Mouse (Mus musculus): ENCODE results near the gene Zdhhc9. TPM values are rescaled to one million over a fixed set of nuclear protein-coding genes. Genes with fewer than 3 reads are reported as not detected.

Gene Zdhhc9
- polyA plus RNA-seq, 1 experiment from 2014 or later, result 3.1 TPM

DNA sequence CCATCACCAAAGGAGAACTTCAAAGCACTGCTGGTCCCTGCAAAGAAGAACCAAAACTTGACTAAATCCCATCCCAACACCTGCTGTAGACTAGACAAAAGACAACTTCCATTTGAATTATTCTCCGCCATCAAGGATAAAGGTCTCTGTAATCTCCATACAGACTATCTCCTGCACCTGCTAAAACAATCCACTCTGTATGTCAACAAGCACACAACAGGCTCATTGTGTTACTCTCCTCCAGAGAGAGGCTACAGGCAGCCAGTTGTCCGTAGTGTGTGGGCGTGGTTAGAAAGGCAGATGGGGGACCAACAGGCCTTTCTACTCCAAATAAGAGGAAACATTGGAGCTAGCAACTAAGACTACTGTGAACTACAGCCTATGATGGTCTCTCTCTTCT lies 10.8 kb downstream of the Zdhhc9 start:
- no peaks in the 10 kb centered on the region for H3K9me3 ChIP-seq (ENCODE audit: control insufficient read depth, low read length)
- H3K9ac ChIP-seq (ENCODE audit: low read depth, low read length), result no peak overlapping the region
- no peaks in the 10 kb centered on the region for H3K36me3 ChIP-seq (ENCODE audit: control insufficient read depth, insufficient read depth, low read length)
- 92% methylated on average over 3 of the region's 3 CpGs for WGBS
- H3K4me1 ChIP-seq (replicated peaks; ENCODE audit: control insufficient read depth, insufficient read depth, low read length), result no peaks in the 10 kb centered on the region; the same call in 1 of the 2 replicates
- DNase-seq (ENCODE audit: low spot score) (no peak), ATAC-seq (replicated peaks; ENCODE audit: low FRiP score) (no peak)
- no peak overlapping the region for H3K4me2 ChIP-seq
- no peak overlapping the region for H3K4me3 ChIP-seq (ENCODE audit: low read depth, low read length)
- H3K27ac ChIP-seq (ENCODE audit: low read depth, low read length), result no peak overlapping the region
- H3K27me3 ChIP-seq (replicated peaks; ENCODE audit: control insufficient read depth, insufficient read depth, low read length), result no peaks in the 10 kb centered on the region

DNA sequence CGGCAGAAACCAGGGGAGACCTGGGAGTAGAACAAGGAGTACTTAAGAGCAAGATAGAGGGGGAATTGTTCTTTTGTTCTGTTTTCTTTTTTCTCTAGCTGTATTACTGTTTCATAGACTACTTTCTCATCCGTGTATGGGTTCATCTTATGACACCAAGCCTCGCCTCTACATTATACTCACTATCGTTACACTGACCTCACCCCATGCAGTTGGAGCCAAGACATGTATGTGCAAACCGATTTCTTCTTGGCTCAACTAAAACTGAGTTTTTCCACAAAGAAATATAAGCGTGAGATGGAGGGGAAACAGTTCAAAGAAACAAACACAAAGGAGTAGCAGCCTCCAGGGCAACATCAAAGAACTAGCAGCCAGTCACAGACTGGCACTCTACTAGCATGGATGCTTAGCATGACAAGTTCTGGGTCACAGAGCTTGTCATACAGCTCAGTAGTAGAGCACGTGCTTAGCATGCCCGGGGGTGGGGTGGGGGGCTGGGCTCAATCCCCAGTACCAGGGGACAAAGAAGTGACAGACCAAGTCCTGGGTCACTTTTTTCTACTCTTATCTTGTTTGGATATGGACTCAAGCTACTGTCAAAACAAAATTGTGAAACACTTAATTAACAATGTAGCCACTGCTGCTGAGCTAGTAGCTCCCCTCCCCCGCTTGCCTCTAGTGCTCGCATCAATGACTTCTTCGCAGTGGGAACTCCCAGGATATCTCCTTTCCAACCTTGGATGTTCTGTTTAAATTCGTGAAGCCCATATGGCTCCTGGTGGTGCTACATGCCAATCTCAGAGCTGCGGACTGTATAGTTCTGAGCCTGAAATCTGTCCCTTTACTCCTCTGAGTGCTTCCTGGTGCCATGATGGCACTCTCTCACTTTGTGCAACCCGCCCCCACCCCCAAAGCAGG lies 15.2 kb downstream of the Zdhhc9 start:
- H3K9me3 ChIP-seq (ENCODE audit: control insufficient read depth, low read length), result no peaks in the 10 kb centered on the region
- no peak overlapping the region for H3K4me2 ChIP-seq
- H3K9ac ChIP-seq (ENCODE audit: low read depth, low read length), result no peak overlapping the region
- H3K4me3 ChIP-seq (ENCODE audit: low read depth, low read length), result no peak overlapping the region
- H3K27ac ChIP-seq (ENCODE audit: low read depth, low read length), result no peak overlapping the region
- 82% methylated on average over 14 of the region's 14 CpGs for WGBS
- DNase-seq (ENCODE audit: low spot score), result no peak
- no peaks in the 10 kb centered on the region for H3K27me3 ChIP-seq (replicated peaks; ENCODE audit: control insufficient read depth, insufficient read depth, low read length)
- H3K4me1 ChIP-seq (replicated peaks; ENCODE audit: control insufficient read depth, insufficient read depth, low read length), result no peaks in the 10 kb centered on the region; the same call in 1 of the 2 replicates
- ATAC-seq (replicated peaks; ENCODE audit: low FRiP score), result no peak
- H3K36me3 ChIP-seq (ENCODE audit: control insufficient read depth, insufficient read depth, low read length), result no peaks in the 10 kb centered on the region; the same call in 1 of the 2 replicates

DNA sequence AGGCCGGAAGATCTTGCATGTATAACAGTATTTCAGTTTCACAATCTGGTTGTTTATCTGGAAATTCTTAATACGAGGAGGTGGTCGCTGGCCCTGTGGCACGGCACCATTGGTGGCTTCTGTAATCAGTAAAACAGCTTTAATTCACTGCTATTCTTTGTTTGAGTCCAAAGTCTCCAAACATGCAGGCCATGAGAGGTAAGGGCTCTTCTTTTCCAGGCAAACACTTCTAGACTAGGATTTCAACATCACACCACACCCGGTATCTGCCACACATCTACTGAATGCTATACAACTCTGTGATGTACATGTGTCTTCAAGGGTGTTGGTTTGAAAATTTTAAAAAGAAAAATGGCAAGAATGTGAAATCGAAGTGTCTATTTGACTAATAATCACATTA lies 17.4 kb downstream of the Zdhhc9 start:
- H3K9me3 ChIP-seq (ENCODE audit: control insufficient read depth, low read length), result no peaks in the 10 kb centered on the region
- no peak for ATAC-seq (replicated peaks; ENCODE audit: low FRiP score)

DNA sequence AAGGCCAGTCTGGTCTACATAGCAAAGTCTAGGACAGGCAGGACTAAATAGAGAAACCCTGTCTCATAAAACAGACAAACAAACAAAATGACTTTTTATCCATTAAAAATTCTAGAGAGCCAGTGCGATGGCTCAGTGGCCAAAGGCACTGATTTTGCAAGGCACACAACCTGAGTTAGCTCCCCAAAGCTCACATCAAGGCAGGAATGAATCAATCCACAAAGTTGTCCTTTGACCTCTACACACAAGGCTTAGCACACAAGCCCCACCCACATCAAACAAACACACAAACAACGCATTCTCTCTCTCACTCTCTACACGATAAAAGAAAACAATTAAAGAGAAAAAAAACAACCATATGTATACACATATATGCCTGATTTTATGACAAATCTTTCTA lies 24.0 kb downstream of the Zdhhc9 start:
- H3K9me3 ChIP-seq (ENCODE audit: control insufficient read depth, low read length), result no peaks in the 10 kb centered on the region
- H3K27me3 ChIP-seq (replicated peaks; ENCODE audit: control insufficient read depth, insufficient read depth, low read length), result no peaks in the 10 kb centered on the region
- 62% methylated on average over 3 of the region's 3 CpGs for WGBS
- H3K9ac ChIP-seq (ENCODE audit: low read depth, low read length), result no peak overlapping the region
- H3K4me3 ChIP-seq (ENCODE audit: low read depth, low read length), result no peak overlapping the region
- no peak for ATAC-seq (replicated peaks; ENCODE audit: low FRiP score)
- no peak for DNase-seq (ENCODE audit: low spot score)
- H3K4me1 ChIP-seq (replicated peaks; ENCODE audit: control insufficient read depth, insufficient read depth, low read length), result no peaks in the 10 kb centered on the region
- H3K4me2 ChIP-seq, result no peak overlapping the region
- no peak overlapping the region for H3K27ac ChIP-seq (ENCODE audit: low read depth, low read length)
- H3K36me3 ChIP-seq (ENCODE audit: control insufficient read depth, insufficient read depth, low read length), result no peaks in the 10 kb centered on the region

More for the DNA sequence above, 17.4 kb downstream of the Zdhhc9 start:
- no peak for DNase-seq (ENCODE audit: low spot score)
- WGBS, result 87% methylated on average over 6 of the region's 6 CpGs
- H3K27ac ChIP-seq (ENCODE audit: low read depth, low read length), result no peak overlapping the region
- H3K9ac ChIP-seq (ENCODE audit: low read depth, low read length), result no peak overlapping the region
- no peak overlapping the region for H3K4me3 ChIP-seq (ENCODE audit: low read depth, low read length)
- no peaks in the 10 kb centered on the region; the same call in 1 of the 2 replicates for H3K4me1 ChIP-seq (replicated peaks; ENCODE audit: control insufficient read depth, insufficient read depth, low read length)
- no peak overlapping the region for H3K4me2 ChIP-seq
- no peaks in the 10 kb centered on the region; the same call in 1 of the 2 replicates for H3K36me3 ChIP-seq (ENCODE audit: control insufficient read depth, insufficient read depth, low read length)
- H3K27me3 ChIP-seq (replicated peaks; ENCODE audit: control insufficient read depth, insufficient read depth, low read length), result no peaks in the 10 kb centered on the region

DNA sequence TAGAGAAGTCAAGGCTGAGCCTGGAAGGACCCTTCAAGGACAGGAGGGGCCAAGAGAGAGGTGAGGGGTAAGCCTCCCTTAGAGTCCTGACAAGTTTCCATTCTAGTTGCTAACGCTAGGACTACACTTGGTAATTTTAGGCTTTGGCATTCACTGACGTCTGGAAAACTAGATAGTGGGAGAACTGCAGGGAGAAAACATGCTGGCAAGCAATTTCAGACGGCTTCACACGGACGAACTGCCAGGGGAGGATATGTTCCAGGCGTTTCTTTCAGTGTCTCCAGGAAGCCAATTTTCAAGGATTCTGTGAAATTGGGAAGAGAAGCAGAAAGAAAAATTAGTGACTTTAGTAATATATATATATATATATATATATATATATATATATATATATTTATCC lies 26.8 kb downstream of the Zdhhc9 start:
- no peak for DNase-seq (ENCODE audit: low spot score)
- 77% methylated on average over 6 of the region's 6 CpGs for WGBS

DNA sequence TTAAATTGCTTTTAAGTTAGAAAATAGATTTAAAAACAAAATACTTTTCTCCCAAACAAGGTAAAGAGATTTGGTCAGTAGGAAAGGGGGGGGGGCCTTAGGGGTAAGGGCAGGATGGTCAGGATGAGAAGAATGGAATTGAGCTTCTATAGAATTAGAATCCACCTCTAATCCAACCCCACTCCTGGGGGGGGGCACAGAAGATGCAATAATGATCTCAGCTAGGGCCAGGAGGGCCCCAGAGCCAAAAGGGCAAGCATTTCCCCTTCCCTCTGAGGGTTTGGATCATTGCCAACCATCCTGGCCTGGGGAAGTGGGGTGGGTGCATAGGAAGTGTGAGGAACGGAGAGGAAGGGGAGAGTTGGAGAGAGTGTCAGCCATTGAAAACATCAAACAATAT lies 38.3 kb downstream of the Zdhhc9 start:
- Histone ChIP-seq H3K27ac (ENCODE audit: low read depth, low read length) (no peak overlapping the region), H3K4me2 (no peak overlapping the region), H3K36me3 (ENCODE audit: control insufficient read depth, insufficient read depth, low read length) (no peaks in the 10 kb centered on the region), H3K9me3 (ENCODE audit: control insufficient read depth, low read length) (no peaks in the 10 kb centered on the region), H3K4me3 (ENCODE audit: low read depth, low read length) (no peak overlapping the region), H3K27me3 (replicated peaks; ENCODE audit: control insufficient read depth, insufficient read depth, low read length) (no peaks in the 10 kb centered on the region), H3K4me1 (replicated peaks; ENCODE audit: control insufficient read depth, insufficient read depth, low read length) (no peaks in the 10 kb centered on the region), H3K9ac (ENCODE audit: low read depth, low read length) (no peak overlapping the region)
- no peak for DNase-seq (ENCODE audit: low spot score)
- no peak for ATAC-seq (replicated peaks; ENCODE audit: low FRiP score)
- WGBS, result 31% methylated on average over 1 of the region's 1 CpGs

More for the DNA sequence above, 26.8 kb downstream of the Zdhhc9 start:
- Histone ChIP-seq H3K27ac (ENCODE audit: low read depth, low read length) (no peak overlapping the region), H3K9me3 (ENCODE audit: control insufficient read depth, low read length) (no peaks in the 10 kb centered on the region), H3K36me3 (ENCODE audit: control insufficient read depth, insufficient read depth, low read length) (no peaks in the 10 kb centered on the region), H3K9ac (ENCODE audit: low read depth, low read length) (no peak overlapping the region), H3K4me3 (ENCODE audit: low read depth, low read length) (no peak overlapping the region), H3K4me1 (replicated peaks; ENCODE audit: control insufficient read depth, insufficient read depth, low read length) (no peaks in the 10 kb centered on the region), H3K4me2 (no peak overlapping the region), H3K27me3 (replicated peaks; ENCODE audit: control insufficient read depth, insufficient read depth, low read length) (no peaks in the 10 kb centered on the region)
- ATAC-seq (replicated peaks; ENCODE audit: low FRiP score), result no peak

DNA sequence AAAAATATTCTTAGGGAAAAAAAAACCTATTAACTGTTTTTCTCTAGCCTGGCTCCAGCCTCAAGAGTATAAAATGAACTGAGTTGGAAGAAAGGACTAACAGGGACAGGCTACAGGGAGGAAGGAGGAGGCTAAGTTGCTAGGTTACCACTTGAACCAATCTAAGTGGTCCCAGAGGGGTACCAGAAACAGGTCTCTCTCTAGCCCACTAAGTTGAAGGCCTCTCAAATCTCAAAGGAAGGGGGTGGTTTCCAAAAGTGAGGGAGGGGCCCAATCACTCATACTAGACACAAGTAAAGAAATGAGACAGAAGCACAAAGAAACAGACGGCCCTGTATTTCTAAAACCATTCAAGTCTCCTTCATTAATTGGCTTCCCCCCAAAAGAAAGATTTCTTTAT lies 38.8 kb downstream of the Zdhhc9 start:
- ATAC-seq (replicated peaks; ENCODE audit: low FRiP score), result no peak
- no peak overlapping the region for H3K9ac ChIP-seq (ENCODE audit: low read depth, low read length)
- no peak overlapping the region for H3K4me2 ChIP-seq
- no peaks in the 10 kb centered on the region for H3K27me3 ChIP-seq (replicated peaks; ENCODE audit: control insufficient read depth, insufficient read depth, low read length)
- 75% methylated on average over 1 of the region's 1 CpGs for WGBS
- H3K4me3 ChIP-seq (ENCODE audit: low read depth, low read length), result no peak overlapping the region
- H3K27ac ChIP-seq (ENCODE audit: low read depth, low read length), result no peak overlapping the region
- H3K36me3 ChIP-seq (ENCODE audit: control insufficient read depth, insufficient read depth, low read length), result no peaks in the 10 kb centered on the region
- no peaks in the 10 kb centered on the region for H3K9me3 ChIP-seq (ENCODE audit: control insufficient read depth, low read length)
- no peak for DNase-seq (ENCODE audit: low spot score)
- H3K4me1 ChIP-seq (replicated peaks; ENCODE audit: control insufficient read depth, insufficient read depth, low read length), result no peaks in the 10 kb centered on the region

DNA sequence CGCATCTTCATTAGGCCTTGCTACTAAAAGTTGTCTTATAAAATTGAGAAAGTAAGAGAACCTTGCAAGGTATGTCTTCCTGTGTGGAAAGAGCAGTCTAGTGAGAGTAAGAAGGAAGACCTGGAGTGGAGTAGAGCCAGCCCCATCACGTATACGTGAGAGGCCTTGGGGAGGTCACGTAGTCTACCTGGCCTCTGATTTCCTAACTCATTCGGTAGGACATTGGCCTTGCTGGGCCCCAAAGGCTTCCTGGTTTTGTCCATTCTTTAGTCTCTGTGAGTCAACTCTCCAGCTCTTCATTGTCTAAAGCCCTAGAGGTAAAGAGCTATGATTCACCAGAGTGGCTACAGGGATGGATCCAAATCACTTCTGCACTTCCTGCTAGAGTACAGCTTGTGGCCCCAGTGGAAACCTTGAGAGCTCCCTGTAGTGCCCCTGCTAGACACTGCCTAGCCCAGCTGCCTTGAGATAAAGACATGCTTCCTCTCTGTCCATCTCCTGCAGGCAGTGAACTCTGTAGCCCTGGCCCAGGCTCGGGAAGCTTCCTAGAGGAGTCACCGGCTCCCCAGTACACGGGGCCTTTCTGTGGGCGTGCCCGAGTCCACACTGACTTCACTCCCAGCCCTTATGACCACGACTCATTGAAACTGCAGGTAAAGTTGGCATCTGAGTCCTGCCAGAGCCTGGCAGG lies 50.3 kb downstream of the Zdhhc9 start:
- ATAC-seq (replicated peaks; ENCODE audit: low FRiP score) (no peak), DNase-seq (ENCODE audit: low spot score) (no peak)
- Histone ChIP-seq H3K27me3 (replicated peaks; ENCODE audit: control insufficient read depth, insufficient read depth, low read length) (no peaks in the 10 kb centered on the region), H3K36me3 (ENCODE audit: control insufficient read depth, insufficient read depth, low read length) (no peaks in the 10 kb centered on the region), H3K9ac (ENCODE audit: low read depth, low read length) (no peak overlapping the region), H3K27ac (ENCODE audit: low read depth, low read length) (no peak overlapping the region), H3K4me1 (replicated peaks; ENCODE audit: control insufficient read depth, insufficient read depth, low read length) (no peaks in the 10 kb centered on the region), H3K4me3 (ENCODE audit: low read depth, low read length) (no peak overlapping the region), H3K9me3 (ENCODE audit: control insufficient read depth, low read length) (no peaks in the 10 kb centered on the region), H3K4me2 (no peak overlapping the region)
- 82% methylated on average over 11 of the region's 11 CpGs for WGBS
